Mouse (Mus musculus): Measurements from ENCODE around the gene Kcnn3.

The Kcnn3 gene

GRCm38 (mm10) chr3:89677617-89678016 lies 157.7 kb downstream of the Kcnn3 start:
- no peak for DNase-seq

- no peak for DNase-seq
These were observed 166.1 kb downstream of the Kcnn3 start for GRCm38 (mm10) chr3:89686031-89686430.

DNA sequence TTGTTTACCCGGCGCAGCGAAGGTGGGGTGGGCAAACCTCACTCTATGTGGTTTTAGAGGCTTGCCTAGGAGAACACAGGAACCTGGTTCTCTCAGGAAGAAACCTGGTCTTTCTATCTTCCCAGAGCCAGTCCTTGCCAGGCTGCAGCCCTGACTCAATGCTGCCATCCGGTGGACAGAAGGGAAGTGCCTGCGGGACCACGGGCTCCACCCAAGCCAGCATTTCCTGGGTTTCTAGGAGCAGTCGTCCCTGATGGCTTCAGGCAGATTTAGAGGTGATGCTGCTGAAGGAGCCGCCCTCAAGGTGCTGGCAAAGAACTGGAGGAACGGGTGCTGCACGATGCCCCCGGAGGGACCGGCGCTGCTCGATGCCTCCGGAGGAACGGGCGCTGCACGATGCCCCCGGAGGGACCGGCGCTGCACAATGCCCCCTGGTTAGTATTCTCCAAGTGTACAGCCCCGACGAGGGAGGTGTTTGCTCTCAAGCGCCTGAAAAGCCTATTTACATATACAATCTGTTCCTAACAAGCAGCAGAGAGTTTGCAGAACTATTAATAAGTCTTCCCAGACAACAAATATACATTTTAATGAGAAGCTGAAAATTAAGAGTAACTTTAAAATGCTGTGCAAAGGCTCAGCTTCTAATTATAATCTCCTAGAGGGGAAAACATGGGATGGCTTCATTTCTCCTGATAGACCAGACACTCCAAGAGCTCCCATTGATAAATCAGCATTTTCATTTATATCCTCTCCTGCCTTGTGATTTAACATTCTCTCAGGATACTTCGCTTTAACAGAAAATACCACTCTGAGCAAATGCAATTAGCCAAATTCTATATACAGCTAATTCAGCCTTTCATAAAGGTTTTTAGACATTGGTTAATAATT lies 169.0 kb downstream of the Kcnn3 start:
- peak; percentile 85 for DNase-seq

GRCm38 (mm10) chr3:89691776-89692175 lies 171.8 kb downstream of the Kcnn3 start:
- DNase-seq, result no peak

- DNase-seq, result no peak
These were observed 176.3 kb downstream of the Kcnn3 start for GRCm38 (mm10) chr3:89696152-89696821.

- DNase-seq, result no peak
These were observed 179.0 kb downstream of the Kcnn3 start for GRCm38 (mm10) chr3:89698958-89699357.

GRCm38 (mm10) chr3:89700461-89700860 lies 180.5 kb downstream of the Kcnn3 start:
- DNase-seq, result no peak

GRCm38 (mm10) chr3:89703596-89703995 lies 183.6 kb downstream of the Kcnn3 start:
- no peak for DNase-seq

GRCm38 (mm10) chr3:89704064-89704463 lies 184.1 kb downstream of the Kcnn3 start:
- no peak for DNase-seq

GRCm38 (mm10) chr3:89714359-89715206 lies 194.6 kb downstream of the Kcnn3 start, which contains the start of gene Adar:
Gene Adar (plus strand): TSS chr3:89715022.
- DNase-seq, result peak; percentile 79

DNA sequence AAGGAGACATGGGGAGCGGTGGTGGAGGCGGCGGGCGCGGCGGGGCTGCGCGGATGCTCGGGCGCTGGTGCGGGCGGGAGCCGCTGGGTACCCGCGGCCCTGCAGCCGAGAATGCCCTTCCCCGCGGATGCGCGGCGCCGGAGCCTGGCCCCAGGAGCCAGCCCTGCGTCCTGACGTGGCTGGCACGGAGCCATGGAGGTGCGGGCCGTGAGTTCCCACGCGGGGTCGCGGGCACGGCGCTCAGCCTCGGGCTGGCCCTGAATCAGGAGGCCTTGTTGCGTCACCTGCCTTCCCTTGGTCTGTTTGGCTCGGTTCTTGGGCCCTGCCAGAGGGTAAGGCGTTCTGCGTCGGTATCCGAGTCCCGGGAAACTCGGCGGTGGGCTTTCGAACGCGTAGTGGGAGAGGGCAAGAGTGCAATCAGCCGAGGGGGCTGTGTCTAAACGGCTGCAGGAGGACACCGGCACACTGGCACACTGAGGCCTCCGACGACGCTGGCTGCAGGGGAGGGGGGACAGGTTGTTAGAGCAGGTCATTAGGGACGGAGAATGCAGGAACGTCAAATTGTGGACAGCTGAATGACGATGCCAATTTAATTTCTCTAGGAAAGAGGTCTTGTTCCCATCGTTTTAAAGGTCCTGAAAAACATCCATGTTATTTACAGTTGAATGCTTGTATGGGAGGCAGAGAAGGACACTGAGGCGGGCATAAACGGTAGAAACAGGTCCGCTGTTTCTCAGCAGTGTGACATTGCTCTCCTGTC lies 195.4 kb downstream of the Kcnn3 start:
- DNase-seq, result no peak

GRCm38 (mm10) chr3:89715967-89716256 lies 195.9 kb downstream of the Kcnn3 start:
- no peak for DNase-seq

DNA sequence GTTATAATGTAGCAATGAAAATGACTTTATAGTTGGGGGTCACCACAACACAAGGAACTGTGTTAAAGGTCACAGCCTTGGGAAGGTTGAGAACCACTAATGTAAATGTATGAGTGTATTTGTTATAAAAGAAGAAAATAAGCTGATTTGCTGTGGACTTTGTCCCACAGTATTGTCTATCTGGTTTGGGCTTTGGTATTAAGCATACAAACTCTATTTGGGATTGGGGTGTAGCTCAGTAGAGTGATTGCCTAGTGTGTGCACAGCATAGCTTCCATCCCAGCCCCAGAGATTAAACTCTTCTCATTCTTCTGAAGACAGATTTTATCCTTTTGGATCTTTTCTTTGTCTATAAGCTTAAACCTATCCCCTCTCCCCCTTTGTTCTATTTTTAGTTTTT lies 202.1 kb downstream of the Kcnn3 start:
- DNase-seq, result no peak

DNA sequence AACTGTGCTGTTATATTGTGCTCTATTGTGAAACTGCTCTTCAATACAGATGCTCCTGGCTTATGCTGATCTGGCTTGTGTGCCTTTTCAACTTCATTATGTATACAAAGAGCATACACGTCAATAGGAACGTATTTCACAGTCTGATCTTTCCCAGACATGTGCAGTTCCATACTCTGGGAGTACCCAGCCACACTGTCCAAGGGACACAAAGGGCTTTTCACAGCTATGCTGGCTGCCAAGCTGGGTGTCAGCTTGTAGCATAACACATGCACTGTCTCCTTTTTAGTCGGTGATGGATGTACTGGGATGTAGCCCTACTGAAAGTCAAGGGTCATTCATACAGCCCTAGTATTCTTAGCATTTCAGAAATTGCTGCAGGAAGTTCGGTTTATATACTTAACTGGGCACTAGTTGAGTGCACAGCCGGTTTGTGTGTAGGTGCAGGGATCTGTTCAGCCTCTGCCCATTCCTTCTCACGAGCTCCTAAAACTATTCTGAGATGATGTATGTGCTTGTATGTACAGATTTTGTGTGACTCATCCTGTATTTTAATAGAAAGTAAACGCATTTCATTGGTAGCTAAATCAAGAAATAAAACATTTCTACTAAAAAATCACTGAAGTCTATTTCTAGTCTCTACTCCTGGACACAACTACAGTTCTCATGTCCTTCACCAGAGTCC lies 203.6 kb downstream of the Kcnn3 start:
- DNase-seq, result no peak

Data from thymus, postnatal 14 days (tissue).